Mouse (Mus musculus) kidney, postnatal 25 days (tissue): ENCODE measurements around the gene Gm20388.

Experiments
- DNase-seq, 2 experiments: peaks; one replicate each; pipeline ENCODE4 v3.0.0; 2021; ENCODE audit warnings: mixed read lengths in 2 of 2

Gene Gm20388

GRCm38 (mm10) chr8:120501426-120501825 is 590.8 kb downstream of the Gm20388 start:
- peak in 1 of 2 experiments; percentile 59 for DNase-seq

DNA sequence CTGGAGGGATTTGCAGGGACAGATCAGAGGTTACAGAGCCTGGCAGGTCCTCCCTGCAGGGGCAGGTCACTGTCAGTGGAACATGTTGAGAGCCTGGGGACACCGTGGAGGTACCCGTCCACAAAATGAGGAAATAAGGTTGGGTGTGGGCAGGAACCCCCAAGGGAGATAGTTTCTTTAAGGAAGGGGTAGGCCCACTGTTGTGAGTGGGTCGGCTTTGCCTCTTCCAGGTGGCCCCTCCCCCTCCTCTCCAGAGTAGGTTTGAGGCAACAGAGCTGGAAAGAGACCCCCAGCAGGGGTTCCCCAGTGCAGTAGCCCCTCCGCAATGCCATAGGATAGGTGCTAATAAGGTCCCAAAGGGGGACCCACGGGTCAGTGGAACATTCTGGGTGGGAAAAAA is 591.8 kb downstream of the Gm20388 start:
- DNase-seq: peak in 1 of 2 experiments; percentile 42

DNA sequence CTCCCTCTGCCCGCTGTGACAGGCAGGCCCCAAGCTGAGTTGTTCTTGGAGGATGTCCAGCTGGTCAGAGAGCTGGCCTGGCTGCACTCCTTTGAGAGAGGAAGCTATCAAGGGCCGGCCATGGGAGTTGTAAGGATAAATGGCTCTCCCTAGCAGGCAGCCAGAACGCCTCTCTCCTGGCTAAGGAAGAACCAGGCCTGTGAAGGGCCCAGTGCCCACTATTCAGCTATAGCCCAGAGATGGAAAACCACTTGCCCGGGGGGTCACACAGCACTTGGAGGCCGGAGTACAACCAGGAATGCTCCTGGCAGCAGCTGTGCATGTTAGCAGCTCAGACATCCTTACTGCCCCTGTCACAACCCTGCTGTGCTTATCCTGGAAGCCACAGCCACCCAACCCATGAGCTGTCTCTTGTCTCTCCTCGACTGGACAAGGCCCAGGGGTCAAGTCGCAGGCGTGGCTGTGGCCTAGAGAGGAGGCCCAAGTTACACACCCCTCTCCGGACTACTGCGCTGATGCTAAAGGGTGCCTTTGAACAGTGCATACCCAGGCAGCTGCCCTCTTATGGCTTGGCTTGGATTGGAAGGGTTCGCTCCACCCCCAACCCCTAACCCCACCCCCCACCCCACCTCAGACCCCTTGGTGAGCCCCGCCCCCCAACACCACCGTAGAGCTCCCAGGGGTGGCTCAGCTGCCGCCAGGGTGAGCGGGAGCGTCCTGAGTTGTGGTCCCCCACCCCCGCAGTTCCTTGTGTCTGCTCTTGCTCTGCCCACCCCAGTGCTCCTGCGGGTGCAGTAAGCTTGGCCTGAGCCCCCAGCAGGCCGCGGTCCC is 593.8 kb downstream of the Gm20388 start:
- DNase-seq: peak; percentile 87 to 91

DNA sequence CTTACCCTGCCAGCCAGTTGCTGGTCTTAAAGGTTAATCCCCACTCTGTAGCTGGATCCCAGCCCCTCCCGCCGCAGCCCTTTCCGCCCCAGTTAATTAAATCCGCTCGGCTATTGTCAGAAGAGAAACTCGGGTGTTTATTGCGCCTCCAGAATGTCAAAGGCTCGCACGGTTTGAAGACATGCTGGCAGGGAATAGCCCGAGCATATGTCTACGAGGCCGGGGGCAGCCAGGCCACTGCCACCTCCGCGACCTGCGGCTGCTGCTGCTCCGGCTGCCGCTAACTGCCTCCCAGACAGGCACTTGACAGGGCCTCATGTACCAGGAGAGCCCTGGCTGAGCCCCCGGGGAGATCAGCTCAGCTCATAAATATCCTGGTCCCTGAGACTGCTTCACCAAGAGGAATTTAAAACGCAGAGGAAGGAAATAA is 594.5 kb downstream of the Gm20388 start:
- peak in 1 of 2 experiments; percentile 55 for DNase-seq

DNA sequence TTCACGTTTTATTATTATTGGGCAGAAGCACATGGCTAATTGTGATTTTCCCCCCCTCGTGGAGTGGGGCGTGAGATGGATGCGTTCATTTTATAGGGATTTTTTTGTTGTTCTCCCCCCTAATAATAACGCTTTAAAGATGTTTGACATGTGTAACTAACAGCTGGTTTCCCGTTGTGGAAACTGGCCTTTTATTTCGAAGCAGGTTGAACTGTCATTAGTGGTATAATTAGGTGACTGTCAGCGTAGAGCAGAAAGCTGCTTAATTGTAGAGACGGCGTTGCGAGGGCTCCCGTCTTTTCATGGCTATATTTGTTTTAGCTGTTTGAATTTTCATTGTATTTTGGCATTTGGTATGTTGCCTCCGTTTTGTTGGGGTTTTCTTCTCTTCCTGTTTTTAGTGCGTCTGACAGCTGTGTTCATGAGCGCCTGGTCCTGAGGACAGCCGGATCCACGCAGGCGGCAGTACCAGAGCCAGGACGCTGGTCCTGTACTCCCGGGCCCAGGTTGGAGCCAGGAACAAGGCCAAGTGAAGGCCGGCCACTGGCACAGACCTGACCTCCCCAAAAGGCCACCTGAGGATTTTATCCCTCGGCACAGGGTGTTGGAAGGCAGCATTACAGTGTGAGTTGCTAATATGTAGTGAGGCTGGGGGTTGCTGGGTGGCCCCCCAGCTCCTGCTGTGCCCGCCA is 595.1 kb downstream of the Gm20388 start:
- no peak for DNase-seq

GRCm38 (mm10) chr8:120506562-120506961 is 595.9 kb downstream of the Gm20388 start:
- no peak for DNase-seq

DNA sequence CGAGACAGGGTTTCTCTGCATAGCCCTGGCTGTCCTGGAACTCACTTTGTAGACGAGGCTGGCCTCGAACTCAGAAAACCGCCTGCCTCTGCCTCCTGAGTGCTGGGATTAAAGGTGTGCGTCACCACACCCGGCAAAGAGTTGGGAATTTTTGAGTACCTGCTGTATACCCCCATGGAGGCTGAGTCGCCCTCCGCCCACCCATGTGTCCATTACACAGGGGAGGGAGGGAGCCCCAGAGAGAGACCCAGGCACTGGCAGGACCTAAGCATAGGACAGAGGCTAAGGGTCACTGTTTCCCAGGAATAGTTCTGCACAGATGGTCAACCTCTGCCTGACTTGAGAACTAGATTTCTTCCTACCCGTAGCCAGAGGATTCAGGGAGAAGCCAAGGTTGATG is 596.6 kb downstream of the Gm20388 start:
- DNase-seq: no peak

DNA sequence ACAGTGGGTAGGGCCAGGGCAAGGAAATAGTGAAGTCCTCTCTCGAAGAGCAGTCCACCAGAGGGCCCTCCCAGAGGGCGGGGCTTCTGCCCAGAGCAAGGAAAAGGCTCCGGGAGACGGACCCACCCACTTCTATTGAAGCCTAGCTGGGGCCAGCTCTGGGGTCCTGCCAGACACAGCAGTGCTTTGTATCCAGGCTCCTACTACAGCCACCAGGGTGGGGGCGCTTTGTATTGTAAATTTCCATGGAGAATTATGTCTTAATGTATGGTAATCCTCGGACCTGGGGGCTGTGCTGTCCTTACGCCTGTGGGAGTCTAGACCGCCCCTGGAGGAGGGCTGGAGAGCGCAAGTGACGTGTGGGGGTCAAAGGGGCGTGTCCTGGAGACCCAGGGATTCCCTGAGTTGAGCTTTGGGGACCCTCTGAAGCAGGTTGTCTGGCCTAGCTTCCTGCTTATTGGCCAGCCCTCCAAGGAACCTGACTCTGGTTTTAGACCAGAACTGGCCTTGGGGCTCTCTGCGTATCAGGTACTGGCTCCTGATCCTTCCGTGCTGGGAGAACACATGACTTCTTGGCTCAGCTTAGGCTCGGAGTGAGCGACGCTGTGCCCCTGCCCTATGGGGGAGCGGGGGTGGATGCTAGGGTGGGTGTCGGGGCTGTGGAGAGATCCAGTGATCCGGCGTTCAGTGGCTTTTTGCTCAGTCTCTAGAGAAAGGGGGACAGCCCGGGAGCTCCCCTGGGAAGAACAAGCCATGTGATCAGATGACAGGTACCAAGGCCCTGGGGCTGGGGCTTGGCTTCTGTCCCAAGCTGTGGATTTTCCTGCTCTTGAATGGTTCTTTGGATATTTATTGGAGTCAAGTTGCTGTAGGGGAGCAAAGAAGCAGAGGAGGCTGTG is 598.7 kb downstream of the Gm20388 start:
- no peak for DNase-seq

- DNase-seq: no peak
Measured at GRCm38 (mm10) chr8:120510035-120510416, 599.4 kb downstream of the Gm20388 start.

GRCm38 (mm10) chr8:120510863-120511457 is 600.3 kb downstream of the Gm20388 start:
- peak in 1 of 2 experiments; percentile 66 for DNase-seq

DNA sequence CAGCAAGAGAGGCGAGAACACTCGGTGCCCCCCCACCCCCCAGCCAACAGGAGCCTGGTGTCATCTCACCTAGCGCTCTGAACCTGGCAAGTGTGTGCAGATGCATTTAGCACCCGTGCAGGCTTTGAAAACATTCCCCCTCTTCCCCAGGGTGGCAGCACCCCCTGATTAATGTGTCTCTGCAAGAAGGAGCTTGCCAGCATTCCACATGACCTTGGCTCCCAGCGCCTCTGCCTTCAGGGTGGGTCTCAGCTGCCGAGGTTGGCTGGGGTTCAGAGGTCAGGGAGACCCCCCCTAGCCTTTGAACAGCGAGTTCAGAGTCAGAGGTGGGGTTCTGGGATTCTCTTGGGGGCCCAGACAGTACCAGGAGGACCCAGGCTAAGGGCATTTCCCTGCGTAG is 601.1 kb downstream of the Gm20388 start:
- no peak for DNase-seq

DNA sequence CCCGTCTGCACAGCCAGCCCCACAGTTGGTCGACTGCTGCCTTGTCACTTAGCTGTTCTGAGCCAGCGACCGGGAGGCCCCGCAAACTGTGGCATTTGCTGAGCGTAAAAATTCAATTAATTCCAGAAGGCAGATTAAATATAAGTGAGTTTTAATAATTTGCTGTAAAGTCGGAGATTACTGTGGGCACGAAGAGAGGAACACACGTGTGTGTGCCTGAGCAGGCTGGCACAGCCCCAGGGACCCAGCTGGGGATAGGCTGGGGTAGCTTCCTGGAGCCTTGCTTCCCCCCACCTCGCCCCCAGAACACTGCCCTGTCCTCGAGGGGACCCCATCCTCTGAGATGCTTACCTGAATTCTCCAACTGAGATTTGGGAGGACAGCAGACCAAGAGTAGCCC is 601.7 kb downstream of the Gm20388 start:
- DNase-seq: no peak

DNA sequence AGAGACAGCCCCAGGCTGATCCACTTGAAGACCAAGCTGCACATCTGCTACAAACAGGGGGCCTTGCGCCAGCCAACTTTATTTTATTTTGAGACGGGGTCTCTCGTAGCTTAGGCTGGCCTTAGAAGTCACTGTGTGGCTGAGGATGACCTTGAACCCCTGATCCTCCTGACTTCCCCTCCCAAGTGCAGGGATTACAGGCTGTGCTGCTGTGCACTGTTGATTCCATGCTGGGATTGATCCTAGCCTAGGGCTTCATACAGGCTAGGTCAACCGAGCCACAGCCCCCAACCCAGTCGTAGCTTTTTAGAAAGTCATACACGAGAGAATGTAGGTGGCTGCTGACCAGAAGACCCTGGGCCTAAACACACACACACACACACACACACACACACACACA is 602.5 kb downstream of the Gm20388 start:
- no peak for DNase-seq

DNA sequence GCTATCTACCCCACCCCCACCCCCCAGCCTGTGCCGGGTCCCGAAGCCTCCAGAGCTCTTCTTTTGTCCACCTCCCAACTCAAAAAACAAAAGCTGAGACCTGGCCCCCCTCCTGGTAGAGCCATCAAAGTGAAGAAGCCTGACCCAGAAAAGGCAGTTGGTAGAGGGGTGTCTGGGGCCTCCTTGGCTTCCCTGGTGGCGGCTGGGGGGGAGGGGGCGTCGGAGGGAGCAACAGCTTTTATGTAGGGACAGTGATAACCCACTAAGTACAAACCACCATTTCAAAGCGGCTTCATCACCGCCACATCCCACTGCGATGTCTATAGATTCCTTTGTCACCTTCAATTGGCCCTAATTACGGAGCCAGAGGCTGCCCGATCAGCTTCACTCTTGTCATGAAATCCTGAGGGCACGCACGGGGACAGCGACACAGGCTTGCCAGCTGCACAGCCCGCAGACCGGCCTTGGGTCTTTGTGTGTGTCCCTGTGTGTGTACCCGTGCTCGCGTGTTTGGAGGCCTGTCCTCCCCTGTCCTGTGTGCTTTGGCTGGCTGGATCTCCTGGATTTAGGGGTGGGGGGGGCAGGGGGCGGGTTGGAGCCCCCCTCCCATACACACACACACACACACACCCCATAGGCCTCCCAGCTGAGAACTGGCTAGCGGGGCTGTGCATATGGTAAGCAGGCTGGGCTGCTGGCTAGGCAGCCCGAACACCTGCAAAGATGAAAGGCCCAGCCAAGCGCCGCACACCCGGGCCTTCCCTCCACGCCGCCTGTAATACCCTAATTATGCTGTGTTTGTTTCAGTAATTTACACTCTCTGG is 603.2 kb downstream of the Gm20388 start:
- DNase-seq: no peak

DNA sequence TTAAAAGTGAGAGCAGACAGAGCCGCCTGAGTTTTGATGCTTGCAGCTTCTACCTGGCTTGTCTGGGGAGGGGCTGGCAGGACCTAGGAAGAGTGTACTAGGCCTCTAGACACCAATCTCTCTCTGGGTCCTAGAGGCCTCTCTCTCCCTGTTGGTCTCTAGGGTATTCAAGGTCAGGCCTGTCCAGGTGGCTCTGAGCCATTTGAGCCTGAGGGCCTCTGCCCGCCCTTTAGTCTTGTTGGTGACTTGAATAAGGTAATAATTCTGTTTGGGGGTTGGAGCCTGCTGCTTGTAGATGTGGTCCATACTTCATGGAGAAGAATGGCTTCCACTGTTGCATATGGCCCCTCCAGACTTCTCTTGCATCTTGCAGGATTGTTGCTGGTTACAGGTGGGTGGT is 604.6 kb downstream of the Gm20388 start:
- DNase-seq: no peak

DNA sequence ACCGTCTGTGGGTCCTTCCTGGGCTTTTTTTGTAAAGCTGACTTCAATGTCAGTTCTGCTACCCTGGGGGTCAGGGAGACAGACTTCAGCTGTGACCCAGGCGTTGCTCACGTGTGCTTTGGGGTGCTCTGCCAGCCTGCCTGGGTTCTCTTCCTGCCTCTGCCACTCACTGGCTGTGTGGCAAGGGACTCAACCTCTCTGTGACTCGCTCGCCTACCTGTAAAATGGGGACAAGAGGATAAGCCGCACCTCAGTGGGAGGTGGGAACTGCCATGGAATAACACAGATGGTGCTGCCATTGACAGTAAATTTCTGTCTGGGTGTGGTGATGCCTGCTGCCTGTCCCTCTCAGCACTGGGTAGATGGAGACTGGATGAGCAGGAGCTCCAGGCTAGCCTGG is 605.0 kb downstream of the Gm20388 start:
- no peak for DNase-seq

- no peak for DNase-seq
Measured at GRCm38 (mm10) chr8:120516182-120516755, 605.6 kb downstream of the Gm20388 start.

DNA sequence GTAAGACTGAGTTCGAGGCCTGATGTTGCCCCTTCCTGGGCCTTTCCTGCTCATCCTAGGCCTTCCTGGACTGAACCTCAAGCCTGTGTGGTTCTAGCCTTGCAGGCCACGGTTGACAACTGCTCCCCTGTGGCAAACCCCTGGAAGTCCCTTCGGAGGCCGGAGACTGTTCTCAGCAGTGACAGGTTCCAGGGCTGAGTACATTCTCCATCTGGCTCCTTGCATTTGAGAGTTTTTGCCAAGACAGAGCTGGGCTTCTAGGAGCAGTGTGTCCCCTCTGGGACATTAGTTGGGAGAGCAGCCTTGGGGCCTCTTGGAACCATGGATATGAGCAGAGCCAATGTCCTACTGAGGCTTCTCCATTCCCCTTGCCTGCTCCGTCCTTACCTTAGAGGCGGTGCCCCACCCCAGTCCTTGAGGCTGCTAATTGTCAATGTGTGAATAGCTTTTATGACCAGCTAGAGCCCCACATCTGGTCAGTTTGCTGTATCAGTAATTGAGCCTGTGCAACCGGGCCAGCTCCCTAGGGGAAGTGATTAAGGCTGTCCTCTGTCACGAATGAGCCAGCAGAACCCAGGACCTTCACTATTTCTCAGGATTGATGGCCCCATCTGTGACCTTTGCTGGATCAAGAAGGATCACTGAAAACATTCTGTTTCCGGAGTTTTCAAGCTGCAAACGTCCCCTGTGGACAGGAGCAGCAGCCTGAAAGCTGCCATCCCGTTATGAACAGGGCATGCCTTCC is 607.2 kb downstream of the Gm20388 start:
- DNase-seq: peak; percentile 41 to 68

GRCm38 (mm10) chr8:120518736-120519534 is 608.3 kb downstream of the Gm20388 start:
- peak; percentile 40 to 73 for DNase-seq

GRCm38 (mm10) chr8:120520287-120520686 is 609.6 kb downstream of the Gm20388 start:
- no peak for DNase-seq
